Mouse (Mus musculus) hindbrain, embryonic 15.5 days (tissue): ENCODE data around the gene Gm20909. TPM values are rescaled to one million over a fixed set of nuclear protein-coding genes. Genes with fewer than 3 reads are reported as not detected.
"Not testable (repeated sequence)": the region's sequence is repeated elsewhere in the genome, so short reads cannot be mapped to it uniquely, and the experiment has no call there.

ENCODE experiments used
- ATAC-seq: fragments of 200-750 bp; cut with Nextera tagmentation; 2 replicates; pipeline ENCODE4 v1.8.0; 2017; ENCODE audit warnings: low read depth, moderate number of reproducible peaks, moderate TSS enrichment; ENCODE audit not compliant: low FRiP score
- H3K27ac ChIP-seq: fragments of 300-500 bp; sonication (generic); replicated peaks from 2 replicates; pipeline ENCODE4 v1.5.1; 2015; ENCODE audit warnings: mild to moderate bottlenecking, inconsistent platforms
- H3K27me3 ChIP-seq: fragments of 300-500 bp; sonication (generic); 2 replicates; pipeline ENCODE4 v1.6.1; 2015; ENCODE audit warnings: control low read depth, inconsistent platforms
- H3K36me3 ChIP-seq: fragments of 300-500 bp; sonication (generic); 2 replicates; pipeline ENCODE4 v1.6.1; 2015; ENCODE audit warnings: control low read depth, inconsistent platforms
- H3K4me1 ChIP-seq: fragments of 300-500 bp; sonication (generic); replicated peaks from 2 replicates; pipeline ENCODE4 v1.6.1; 2015; ENCODE audit warnings: control low read depth, inconsistent platforms
- H3K4me2 ChIP-seq: fragments of 300-500 bp; sonication (generic); 2 replicates; pipeline ENCODE4 v1.6.1; 2015; ENCODE audit warnings: moderate library complexity, mild to moderate bottlenecking, inconsistent platforms
- H3K4me3 ChIP-seq: fragments of 300-500 bp; sonication (generic); 2 replicates; pipeline ENCODE4 v1.5.1; 2015; ENCODE audit warnings: mild to moderate bottlenecking, inconsistent platforms
- H3K9ac ChIP-seq: fragments of 300-500 bp; sonication (generic); 2 replicates; pipeline ENCODE4 v1.6.1; 2015; ENCODE audit warnings: inconsistent platforms
- H3K9me3 ChIP-seq: fragments of 300-500 bp; sonication (generic); 2 replicates; pipeline ENCODE4 v1.6.1; 2016; ENCODE audit warnings: control low read depth, inconsistent platforms
- WGBS: fragments of 180-500 bp; shearing (Covaris S2); methylation state at CpG from one replicate; pipeline ENCODE4 v1.1.7; 2015; 5-methylcytosine and 5-hydroxymethylcytosine counted together
- polyA plus RNA-seq: library from polyadenylated mRNA; unstranded; fragments of >200 nt; fragmentation: Nextera tagmentation; extraction: Ambion mirVana; gene quantifications from 2 replicates; pipeline ENCODE4 v1.2.1, GENCODE M21; 2015

Gene Gm20909
- not detected in 2 replicates for polyA plus RNA-seq

- H3K36me3 ChIP-seq, H3K27ac ChIP-seq, H3K4me1 ChIP-seq, H3K4me3 ChIP-seq, H3K9ac ChIP-seq, H3K27me3 ChIP-seq, ATAC-seq, H3K4me2 ChIP-seq, H3K9me3 ChIP-seq: not testable (repeated sequence)
- no CpG with 5 or more reads among the region's 4 CpGs for WGBS
Measured at GRCm38 (mm10) chrY:21164270-21164669, at the start of gene Gm20909. Gene Gm20909, plus strand, starts transcription at chrY:21164570.

Other genes with a start within 250 kb of the Gm20909 start
- not detected in 2 replicates for gene Gm29866, start 170.9 kb upstream of the Gm20909 start, polyA plus RNA-seq
- gene Gm20865, start 77.0 kb downstream of the Gm20909 start, polyA plus RNA-seq: not detected in 2 replicates